Mouse (Mus musculus) liver, embryonic 14.5 days (tissue): ENCODE results near the gene Emc10. TPM values are rescaled to one million over a fixed set of nuclear protein-coding genes. Genes with fewer than 3 reads are reported as not detected.

Source experiments
- ATAC-seq: fragments of 200-750 bp; cut with Nextera tagmentation; 2 replicates; pipeline ENCODE4 v1.8.0; 2017; ENCODE audit warnings: moderate number of reproducible peaks, mild to moderate bottlenecking, moderate library complexity; ENCODE audit not compliant: insufficient read depth
- DNase-seq, 3 experiments: peaks; one replicate each; pipeline ENCODE4 v3.0.0-alpha.2; 2012 to 2013; ENCODE audit warnings: low read depth in 3 of 3, low spot score in 3 of 3
- H3K27ac ChIP-seq: fragments of 300-500 bp; sonication (generic); 2 replicates; pipeline ENCODE4 v1.5.1; 2014; ENCODE audit warnings: moderate library complexity, mild to moderate bottlenecking, control low read depth, inconsistent platforms
- H3K27me3 ChIP-seq: fragments of 300-500 bp; sonication (generic); 2 replicates; pipeline ENCODE4 v1.6.1; 2014; ENCODE audit warnings: mild to moderate bottlenecking, low read length, moderate library complexity; ENCODE audit not compliant: control insufficient read depth, insufficient read depth
- H3K36me3 ChIP-seq: fragments of 300-500 bp; sonication (generic); replicated peaks from 2 replicates; pipeline ENCODE4 v1.6.1; 2014; ENCODE audit warnings: low read depth; ENCODE audit not compliant: control insufficient read depth, insufficient read depth
- H3K4me1 ChIP-seq, 2 experiments: fragments of 200-500 bp in 1 of 2; fragments of 300-500 bp in 1 of 2; sonication (generic) in 1 of 2; replicated peaks; 2 replicates each; pipeline ENCODE4 v1.6.1; 2012 to 2014; ENCODE audit warnings: antibody characterized with exemption in 1 of 2, inconsistent platforms in 1 of 2, low read length in 1 of 2; ENCODE audit not compliant: control insufficient read depth in 2 of 2, insufficient read depth in 2 of 2
- H3K4me2 ChIP-seq: fragments of 300-500 bp; sonication (generic); 2 replicates; pipeline ENCODE4 v1.6.1; 2014; ENCODE audit warnings: low read depth, mild to moderate bottlenecking, control low read depth, moderate library complexity
- H3K4me3 ChIP-seq, 2 experiments: fragments of 200-500 bp in 1 of 2; fragments of 300-500 bp in 1 of 2; sonication (generic) in 1 of 2; 2 replicates each; pipeline ENCODE4 v1.5.1; 2012 to 2014; ENCODE audit warnings: low read depth in 2 of 2, low read length in 2 of 2, mild to moderate bottlenecking in 2 of 2, control low read depth in 1 of 2, inconsistent platforms in 1 of 2, moderate library complexity in 1 of 2; ENCODE audit not compliant: insufficient read depth in 1 of 2
- H3K9ac ChIP-seq: fragments of 300-500 bp; sonication (generic); replicated peaks from 2 replicates; pipeline ENCODE4 v1.6.1; 2014; ENCODE audit warnings: mild to moderate bottlenecking, control low read depth, moderate library complexity
- H3K9me3 ChIP-seq: fragments of 300-500 bp; sonication (generic); 2 replicates; pipeline ENCODE4 v1.6.1; 2016; ENCODE audit warnings: low read length, mixed read lengths; ENCODE audit not compliant: control insufficient read depth
- CTCF ChIP-seq: IDR thresholded peaks from 2 replicates; pipeline ENCODE4 v1.5.1; 2016; ENCODE audit warnings: antibody characterized with exemption, low read depth, control low read depth
- EP300 ChIP-seq: IDR thresholded peaks from 2 replicates; pipeline ENCODE4 v1.6.1; 2016; ENCODE audit warnings: antibody characterized with exemption, low read depth
- WGBS: fragments of 180-500 bp; shearing (Covaris S2); extraction: QIAGEN DNeasy Blood & Tissue Kit; methylation state at CpG from one replicate; pipeline ENCODE4 v1.1.7; 2014; ENCODE audit not compliant: insufficient replicate concordance; 5-methylcytosine and 5-hydroxymethylcytosine counted together
- polyA plus RNA-seq, 2 experiments: library from polyadenylated mRNA; depleted of rRNA in 1 of 2; stranded (reverse) in 1 of 2; unstranded in 1 of 2; fragments of >200 nt; fragmentation: Nextera tagmentation in 1 of 2; extraction: Ambion mirVana in 1 of 2; gene quantifications; 2 replicates each; pipeline versions ENCODE4 v1.2.1 to v1.2.3; 2012 to 2014

Emc10 gene
- polyA plus RNA-seq, 2 experiments: 41.7 to 46.7 TPM

DNA sequence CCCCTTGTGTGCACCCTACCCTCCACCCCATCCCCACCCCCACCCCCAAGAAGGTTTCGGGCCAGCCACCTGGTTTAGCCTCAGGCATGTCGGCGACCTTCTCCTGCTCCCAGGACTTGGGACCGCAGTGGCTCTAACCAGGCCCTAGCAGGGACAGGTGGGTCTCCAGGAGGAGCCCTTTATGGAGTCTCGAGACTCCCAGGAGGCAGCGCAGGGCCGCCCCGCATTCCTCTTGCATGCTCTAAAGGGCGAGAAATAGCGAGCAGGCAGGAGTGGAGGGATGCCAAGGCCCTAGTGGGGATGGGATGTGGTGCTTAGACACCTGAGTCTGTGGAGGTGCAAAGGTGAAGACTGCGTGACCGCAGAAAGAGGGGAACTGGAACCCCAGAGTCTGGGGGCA is 28.2 kb upstream of the Emc10 start, which contains the start of gene Mybpc2:
Mybpc2 (minus strand) TSS at position 155 of the 400 bp plus-strand sequence.
- Histone ChIP-seq H3K27ac (no peak within 1 kb of the TSS), H3K27me3 (peaks cover 29% of the 10 kb centered on the region), H3K4me3 (no peak within 1 kb of the TSS), H3K4me2 (no peak within 1 kb of the TSS), H3K4me1 (peaks cover 2 to 6% of the 10 kb centered on the region in 2 experiments; a peak in 2 of 4 replicates), H3K9me3 (no peaks in the 10 kb centered on the region), H3K36me3 (no peaks in the 10 kb centered on the region), H3K9ac (no peak within 1 kb of the TSS)
- DNase-seq (no peak), ATAC-seq (no peak)
- TF ChIP-seq CTCF (no peak), EP300 (no peak)
- WGBS: 29% methylated on average over 12 of the region's 12 CpGs

- H3K27me3 ChIP-seq: peaks cover 29% of the 10 kb centered on the region
- H3K9me3 ChIP-seq: no peaks in the 10 kb centered on the region
- H3K9ac ChIP-seq: no peak overlapping the region
- H3K36me3 ChIP-seq: no peaks in the 10 kb centered on the region
- H3K4me3 ChIP-seq: no peak overlapping the region
- no peak overlapping the region for H3K4me2 ChIP-seq
- ATAC-seq (no peak), DNase-seq (no peak)
- TF ChIP-seq EP300: no peak
- no peak for TF ChIP-seq CTCF
- WGBS: 56% methylated on average over 2 of the region's 2 CpGs
- no peak overlapping the region for H3K27ac ChIP-seq
- H3K4me1 ChIP-seq: peaks cover 2% of the 10 kb centered on the region in 2 experiments; a peak in 2 of 4 replicates
Observed at GRCm38 (mm10) chr7:44523056-44523455, 26.7 kb upstream of the Emc10 start.

DNA sequence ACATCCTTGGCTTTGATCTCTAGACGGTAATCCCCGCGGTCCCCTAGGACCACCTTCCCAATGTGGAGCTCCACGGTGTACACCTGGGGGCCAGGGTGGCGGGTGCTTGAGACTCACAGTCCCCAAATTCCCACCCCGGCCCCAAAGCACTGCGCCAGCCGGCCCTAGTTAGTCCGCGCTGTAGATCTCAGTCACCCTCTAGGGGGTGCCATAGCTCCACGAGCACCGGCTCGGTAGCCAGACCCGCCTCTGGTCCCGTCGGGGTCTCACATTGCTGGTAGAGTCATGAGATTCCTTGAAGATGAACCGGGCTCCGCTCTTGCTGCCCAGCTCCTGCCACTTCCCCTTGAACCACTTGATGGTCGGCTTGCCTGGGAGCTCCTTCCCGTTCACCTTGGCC is 25.4 kb upstream of the Emc10 start:
- H3K4me3 ChIP-seq: no peak overlapping the region
- no peak for DNase-seq
- no peaks in the 10 kb centered on the region for H3K9me3 ChIP-seq
- peaks cover 29% of the 10 kb centered on the region for H3K27me3 ChIP-seq
- no peak for ATAC-seq
- 3% methylated on average over 20 of the region's 20 CpGs for WGBS
- no peaks in the 10 kb centered on the region for H3K36me3 ChIP-seq
- TF ChIP-seq EP300 (no peak), CTCF (peak; percentile 76)
- H3K27ac ChIP-seq: no peak overlapping the region
- no peak overlapping the region for H3K4me2 ChIP-seq
- no peaks in the 10 kb centered on the region for H3K4me1 ChIP-seq
- no peak overlapping the region for H3K9ac ChIP-seq

DNA sequence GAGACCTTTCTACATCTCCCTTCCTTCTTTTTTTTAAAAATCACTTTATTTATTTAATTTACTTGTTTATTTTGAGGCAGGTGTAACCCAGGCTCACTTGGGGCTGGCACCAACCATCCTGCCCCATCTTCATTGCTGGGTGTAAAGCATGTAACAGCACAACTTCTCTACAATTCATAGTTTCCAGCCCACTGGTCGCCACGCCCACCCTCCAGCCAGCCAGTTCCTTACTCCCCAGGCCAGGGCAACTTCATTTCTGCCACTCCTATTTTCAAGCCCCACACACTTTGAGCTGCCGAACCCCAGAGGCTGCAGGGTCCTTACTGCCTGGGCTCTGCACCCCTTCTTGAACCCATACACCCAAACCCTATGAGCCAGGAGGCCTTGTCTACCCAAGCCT is 24.7 kb upstream of the Emc10 start:
- H3K9ac ChIP-seq: no peak overlapping the region
- TF ChIP-seq CTCF (no peak), EP300 (no peak)
- no peaks in the 10 kb centered on the region for H3K4me1 ChIP-seq
- no peak overlapping the region for H3K4me3 ChIP-seq
- H3K36me3 ChIP-seq: no peaks in the 10 kb centered on the region
- 52% methylated on average over 3 of the region's 3 CpGs for WGBS
- no peak overlapping the region for H3K4me2 ChIP-seq
- no peak for ATAC-seq
- no peaks in the 10 kb centered on the region for H3K9me3 ChIP-seq
- no peak overlapping the region for H3K27ac ChIP-seq
- H3K27me3 ChIP-seq: peaks cover 29% of the 10 kb centered on the region
- no peak for DNase-seq

- 54% methylated on average over 9 of the region's 9 CpGs for WGBS
- TF ChIP-seq CTCF (peak; percentile 53), EP300 (no peak)
- Histone ChIP-seq H3K9me3 (no peaks in the 10 kb centered on the region), H3K36me3 (no peaks in the 10 kb centered on the region), H3K4me3 (no peak overlapping the region), H3K4me1 (no peaks in the 10 kb centered on the region), H3K27ac (no peak overlapping the region), H3K4me2 (no peak overlapping the region), H3K27me3 (peaks cover 19% of the 10 kb centered on the region), H3K9ac (no peak overlapping the region)
- DNase-seq (no peak), ATAC-seq (no peak)
Observed at GRCm38 (mm10) chr7:44519240-44519913, 23.0 kb upstream of the Emc10 start.
